Mouse (Mus musculus): ENCODE data around the gene Fam234b. TPM values are rescaled to one million over a fixed set of nuclear protein-coding genes. Genes with fewer than 3 reads are reported as not detected.

Fam234b gene
- total RNA-seq, 2 experiments from 2014 or later, result 1.7 to 2.3 TPM

DNA sequence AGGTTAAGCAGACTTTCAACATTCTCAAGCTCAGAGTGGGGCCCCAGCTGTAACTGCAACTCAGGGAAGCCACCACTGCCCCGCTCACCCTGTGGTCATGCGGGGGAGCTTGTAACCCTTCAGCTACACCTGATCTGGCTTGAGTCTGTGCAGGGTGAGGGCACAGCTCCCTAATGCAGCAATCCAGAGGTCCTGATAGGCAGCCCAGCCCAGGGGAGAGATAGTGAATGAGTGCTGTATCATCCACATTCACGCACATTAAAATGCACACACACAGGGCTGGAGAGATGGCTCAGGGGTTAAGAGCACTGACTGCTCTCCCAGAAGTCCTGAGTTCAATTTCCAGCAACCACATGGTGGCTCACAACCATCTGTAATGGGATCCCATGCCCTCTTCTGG, 19.2 kb upstream of the Fam234b start:
- no peak for ATAC-seq (replicated peaks; ENCODE audit: poor library complexity, severe bottlenecking)

DNA sequence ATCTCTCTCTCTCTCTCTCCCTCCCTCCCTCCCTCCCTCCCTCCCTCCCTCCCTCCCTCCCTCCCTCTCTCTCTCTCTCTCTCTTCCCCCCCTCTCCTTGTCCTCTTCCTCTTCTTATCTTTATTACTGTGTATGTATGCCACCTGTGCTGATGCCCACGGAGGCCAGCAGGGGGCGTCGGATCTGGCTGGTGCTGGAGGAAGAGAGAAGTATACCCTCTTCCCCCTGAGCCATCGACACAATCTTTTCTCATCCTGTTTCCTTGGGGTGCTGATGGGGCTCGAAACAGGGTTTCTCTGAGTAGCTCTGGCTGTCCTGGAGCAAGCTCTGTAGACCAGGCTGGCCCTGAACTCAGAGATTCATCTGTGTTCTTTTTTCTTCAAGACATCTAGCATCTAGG, 14.9 kb upstream of the Fam234b start:
- peak; percentile 64 for ATAC-seq (replicated peaks; ENCODE audit: poor library complexity, severe bottlenecking)

DNA sequence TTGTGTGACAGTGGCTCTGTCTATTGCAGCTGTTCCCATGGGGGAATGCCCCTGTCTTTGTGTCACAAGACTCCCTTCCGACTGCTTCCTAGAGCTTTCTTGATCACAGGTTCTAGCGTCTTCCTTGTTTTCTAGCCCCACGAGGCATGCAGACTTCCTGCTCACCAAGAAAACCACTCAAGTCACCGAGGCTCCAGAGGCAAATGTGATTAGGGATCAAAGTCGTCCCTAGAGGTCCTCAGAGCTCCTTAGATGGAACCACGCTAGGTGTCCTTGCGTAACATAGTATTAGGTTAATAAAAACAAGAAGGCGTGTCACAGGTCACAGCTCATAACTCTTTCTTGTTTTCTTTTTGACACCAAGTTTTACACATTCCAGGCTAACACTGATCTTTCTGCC, 13.8 kb upstream of the Fam234b start:
- peak; percentile 63 for ATAC-seq (replicated peaks; ENCODE audit: poor library complexity, severe bottlenecking)

DNA sequence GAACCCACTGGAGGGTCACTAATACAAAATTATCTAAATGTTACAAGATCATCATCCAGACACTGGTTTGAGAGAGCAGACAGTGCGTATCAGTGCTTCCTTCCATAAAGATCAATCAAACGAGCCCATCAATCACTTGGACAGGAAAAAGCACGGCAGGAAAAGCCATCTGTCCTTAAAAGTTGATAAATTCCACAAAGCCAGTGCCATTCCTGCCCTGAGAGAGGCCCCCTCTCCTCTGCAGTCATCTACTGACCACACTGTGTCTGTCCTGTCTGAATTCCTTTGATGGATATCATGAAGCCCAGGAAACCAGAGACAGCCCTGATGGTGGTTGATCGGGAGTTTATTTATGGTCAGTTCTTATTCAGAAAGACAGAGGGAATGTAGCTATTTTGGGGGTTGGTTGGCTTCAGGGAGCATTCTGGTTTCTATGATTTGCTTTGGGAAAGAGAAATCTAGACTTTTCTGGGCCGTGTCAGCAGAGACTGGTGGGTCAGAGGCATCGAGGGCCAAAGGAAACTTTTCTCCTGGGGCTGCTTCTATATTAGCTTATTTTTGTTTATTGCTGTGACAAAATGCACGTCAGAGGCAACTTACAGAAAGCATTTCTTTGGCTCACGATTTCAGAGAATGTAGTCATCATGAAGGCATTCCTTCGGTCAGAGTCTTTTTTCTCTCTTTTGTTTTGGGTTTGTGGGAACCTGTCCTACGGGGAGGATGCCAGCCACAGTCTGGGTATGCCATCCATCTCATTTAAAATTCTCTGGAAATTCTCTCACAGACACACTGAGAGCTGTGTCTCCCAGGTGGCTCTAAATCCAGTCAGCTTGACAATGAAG, 10.5 kb upstream of the Fam234b start:
- no peak for ATAC-seq (replicated peaks; ENCODE audit: poor library complexity, severe bottlenecking)

DNA sequence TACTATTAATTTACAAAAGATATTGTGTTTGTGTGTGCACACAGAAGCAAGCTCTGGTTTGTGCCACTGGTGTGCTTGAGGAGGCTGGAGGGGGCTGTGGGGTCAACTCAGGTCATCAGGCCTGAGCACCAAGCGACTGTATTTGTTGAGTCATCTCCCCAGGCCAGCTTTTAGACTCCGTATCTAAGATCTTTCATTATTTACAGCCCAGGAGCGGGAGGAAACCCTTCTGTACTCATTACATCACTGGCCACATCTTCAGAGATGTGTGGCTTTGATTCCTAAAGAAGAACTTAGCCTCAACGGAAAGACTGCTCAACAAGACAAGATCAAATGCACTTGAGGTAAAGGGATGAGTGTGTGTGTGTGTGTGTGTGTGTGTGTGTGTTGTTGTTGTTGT, 9.1 kb upstream of the Fam234b start:
- ATAC-seq (replicated peaks; ENCODE audit: poor library complexity, severe bottlenecking), result peak; percentile 64

DNA sequence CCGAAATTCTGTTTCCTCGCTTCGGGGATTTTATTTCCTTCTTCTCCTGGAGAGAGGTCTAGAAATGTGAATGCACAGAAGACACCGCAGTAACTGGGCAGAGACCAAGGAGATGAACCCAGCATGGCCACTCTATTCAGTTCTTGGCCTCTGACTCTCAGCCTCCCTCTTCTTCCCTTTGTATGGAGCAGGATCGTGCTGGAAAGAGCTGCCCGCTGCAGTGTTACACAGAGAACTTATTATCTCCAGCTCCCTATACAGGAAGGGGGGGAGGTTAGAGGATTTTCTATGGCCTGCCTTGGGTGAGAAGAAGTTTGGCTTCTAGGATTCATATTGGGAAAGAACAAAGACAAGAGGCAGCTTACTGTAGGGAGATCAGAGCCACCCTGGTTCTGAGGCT, 7.7 kb upstream of the Fam234b start:
- ATAC-seq (replicated peaks; ENCODE audit: poor library complexity, severe bottlenecking), result no peak

DNA sequence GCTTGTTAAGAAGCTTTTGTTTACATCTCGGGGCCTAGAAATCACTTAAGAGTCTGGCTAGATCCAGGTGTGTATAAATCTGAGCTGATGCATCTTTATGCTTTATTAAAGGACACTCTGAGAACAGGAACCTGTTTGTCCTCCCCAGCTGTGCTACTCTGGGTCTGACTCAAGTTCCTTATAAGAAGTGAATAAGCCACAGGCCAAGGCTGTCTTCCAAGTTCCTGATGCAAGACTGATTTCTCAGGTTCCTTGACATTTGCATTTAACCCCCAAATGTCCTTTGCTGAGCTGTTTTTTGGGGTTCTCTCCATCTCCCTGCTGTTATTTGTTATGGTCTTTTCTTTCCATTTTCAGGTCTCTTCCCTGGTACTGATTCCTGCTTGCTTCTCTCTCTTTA, 5.9 kb upstream of the Fam234b start:
- ATAC-seq (replicated peaks; ENCODE audit: poor library complexity, severe bottlenecking), result peak; percentile 55

DNA sequence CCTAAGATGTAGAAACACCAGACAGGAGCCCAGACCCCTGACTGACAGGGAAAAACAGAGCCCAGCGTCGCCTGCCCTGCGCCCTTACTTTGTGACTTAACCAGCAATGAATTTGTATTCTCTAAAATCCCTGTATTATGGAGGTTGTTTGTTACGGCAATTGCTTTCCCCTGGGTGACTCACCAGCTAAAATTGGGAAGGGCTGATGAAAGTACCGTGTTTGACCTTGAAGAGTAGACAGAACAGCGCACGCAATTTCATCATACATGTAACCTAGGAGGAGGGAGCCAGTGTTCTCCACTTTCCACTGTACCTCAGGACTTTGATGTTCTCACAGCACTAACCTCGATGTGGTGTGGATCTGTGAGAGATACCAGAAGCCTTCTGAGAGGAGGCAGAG, 4.8 kb upstream of the Fam234b start:
- no peak for ATAC-seq (replicated peaks; ENCODE audit: poor library complexity, severe bottlenecking)

DNA sequence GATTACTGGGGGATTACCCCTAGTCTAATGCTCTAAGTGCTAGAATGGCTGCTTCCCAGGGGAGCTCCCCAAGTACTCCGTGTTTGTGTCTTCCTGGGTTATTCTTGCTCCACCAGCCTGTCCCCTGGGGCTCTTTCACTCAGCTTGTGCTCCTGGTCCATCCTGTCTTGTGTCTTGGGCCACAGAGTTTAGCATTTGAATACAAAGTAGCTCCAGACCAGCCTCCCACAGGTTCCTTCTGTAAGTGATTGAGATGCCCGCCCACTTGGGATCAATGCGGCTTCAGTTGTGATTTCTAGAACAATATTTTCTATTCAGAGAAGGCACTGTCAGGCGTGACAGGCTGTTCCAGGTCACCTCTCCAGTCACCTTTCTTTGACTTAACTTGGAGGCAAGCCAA, 4.0 kb upstream of the Fam234b start:
- no peak for ATAC-seq (replicated peaks; ENCODE audit: poor library complexity, severe bottlenecking)

DNA sequence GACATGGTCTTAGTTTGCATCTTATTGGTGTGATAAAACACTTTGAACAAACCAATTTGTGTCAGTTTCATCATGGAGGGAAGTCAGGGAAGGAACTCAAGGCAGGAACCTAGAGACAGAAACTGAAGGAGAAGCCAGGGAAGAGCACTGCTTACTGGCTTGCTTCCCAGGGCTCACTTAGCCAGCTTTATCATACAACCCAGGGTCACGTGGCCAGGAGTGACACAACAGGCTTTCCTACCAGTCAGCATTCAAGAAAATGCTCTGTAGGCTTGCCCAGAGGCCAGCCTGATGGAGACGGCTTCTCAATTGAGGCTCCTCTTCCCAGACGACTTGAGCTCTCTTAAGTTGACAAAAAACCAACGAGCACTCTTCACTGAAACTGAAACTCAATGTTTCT, 2.9 kb upstream of the Fam234b start:
- no peak for ATAC-seq (replicated peaks; ENCODE audit: poor library complexity, severe bottlenecking)

DNA sequence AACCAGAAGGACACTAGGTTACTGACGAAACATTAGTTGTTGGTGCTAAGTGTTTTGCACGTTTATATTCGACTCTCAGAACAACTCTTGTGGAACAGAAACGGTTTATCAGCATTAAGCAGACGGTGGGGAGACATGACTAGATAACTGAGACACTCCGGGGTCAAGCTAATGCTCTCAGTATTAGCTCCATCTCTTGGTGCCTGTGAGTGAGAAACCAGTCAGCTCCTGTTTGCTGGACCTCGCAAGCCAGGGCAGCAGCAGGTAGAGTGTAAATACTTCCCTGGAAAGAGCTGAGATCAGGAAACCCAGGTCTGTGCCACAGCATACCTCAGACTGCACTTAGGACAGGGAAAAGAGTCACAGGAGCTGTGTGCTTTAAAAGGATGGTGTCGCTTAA, 1.1 kb upstream of the Fam234b start:
- ATAC-seq (replicated peaks; ENCODE audit: poor library complexity, severe bottlenecking), result no peak

DNA sequence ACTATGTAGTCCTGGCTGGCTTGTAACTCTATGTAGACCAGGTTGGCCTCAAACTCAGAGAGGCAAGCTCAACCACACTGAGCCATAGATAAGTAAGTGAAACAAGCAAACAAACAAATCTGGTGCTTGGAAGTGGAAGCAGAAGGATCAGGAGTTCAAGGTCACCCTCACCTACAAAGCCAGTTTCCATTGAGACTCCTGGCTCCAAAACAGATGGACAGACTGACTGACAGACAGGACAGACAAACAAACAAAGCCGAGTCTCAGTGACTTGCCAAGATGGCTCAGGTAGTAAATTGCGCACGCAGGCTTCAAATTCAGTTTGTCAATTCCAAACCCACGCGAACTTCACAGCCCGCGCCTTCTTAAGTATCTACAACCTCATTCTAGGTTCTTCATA, 331 bp upstream of the Fam234b start:
- ATAC-seq (replicated peaks; ENCODE audit: poor library complexity, severe bottlenecking), result no peak

DNA sequence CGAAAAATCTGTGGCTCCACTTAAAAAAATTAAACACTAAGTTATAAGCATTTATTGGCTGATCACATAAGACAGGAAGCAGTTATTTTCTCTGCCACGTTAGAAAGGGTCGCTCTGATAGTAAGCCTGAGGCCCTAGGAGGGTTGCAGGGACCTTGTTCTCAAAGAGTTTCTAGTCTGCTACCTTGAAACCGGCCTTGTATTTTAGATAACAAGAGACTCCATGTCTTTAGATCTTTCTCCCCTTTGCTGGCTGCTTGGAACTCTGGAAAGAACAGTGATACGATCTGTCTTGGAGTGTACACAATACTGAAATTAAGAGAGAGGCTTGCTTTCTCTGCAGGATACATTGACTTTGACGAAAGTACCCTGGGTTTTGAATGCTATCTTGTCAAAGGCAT, 949 bp downstream of the Fam234b start:
- ATAC-seq (replicated peaks; ENCODE audit: poor library complexity, severe bottlenecking), result no peak

DNA sequence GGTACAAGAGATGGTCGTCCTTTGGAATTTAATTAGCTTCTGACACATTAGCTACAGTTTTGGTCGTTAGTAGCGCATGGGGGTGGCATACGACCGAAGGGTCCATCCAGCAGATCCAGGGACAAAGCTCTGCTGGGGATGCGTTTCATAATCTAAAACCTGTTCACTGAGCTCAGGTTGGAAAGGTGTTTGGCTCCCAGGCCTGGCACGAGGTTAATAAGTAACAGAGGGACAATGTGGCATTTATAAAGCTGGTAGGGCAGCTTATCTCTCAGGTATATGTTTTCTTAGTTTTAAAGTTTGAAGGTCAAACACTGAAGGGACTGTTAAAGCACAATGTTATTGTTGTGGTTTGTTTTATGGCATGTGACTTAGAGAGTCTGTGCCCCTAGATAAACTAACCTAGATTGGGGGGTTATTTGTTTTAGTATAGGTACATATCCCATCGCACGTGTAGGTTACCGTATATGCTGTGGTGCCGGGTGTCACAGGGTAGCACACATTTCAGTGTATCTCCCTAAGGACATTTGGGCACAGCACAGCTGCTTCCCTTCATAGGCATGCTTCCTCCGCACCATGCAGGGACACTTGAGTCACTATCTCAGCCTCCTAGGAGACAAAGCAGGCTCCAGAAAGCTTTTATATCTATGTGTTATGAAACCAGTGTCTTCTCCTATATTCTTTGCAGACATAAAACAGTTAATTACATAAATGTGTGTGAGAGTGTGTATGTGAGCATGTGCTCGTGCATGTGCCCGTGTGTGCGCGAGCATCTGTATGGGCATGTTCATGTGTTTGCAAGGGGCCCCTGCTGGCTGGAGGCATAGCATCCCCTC, 2.6 kb downstream of the Fam234b start:
- no peak for ATAC-seq (replicated peaks; ENCODE audit: poor library complexity, severe bottlenecking)

DNA sequence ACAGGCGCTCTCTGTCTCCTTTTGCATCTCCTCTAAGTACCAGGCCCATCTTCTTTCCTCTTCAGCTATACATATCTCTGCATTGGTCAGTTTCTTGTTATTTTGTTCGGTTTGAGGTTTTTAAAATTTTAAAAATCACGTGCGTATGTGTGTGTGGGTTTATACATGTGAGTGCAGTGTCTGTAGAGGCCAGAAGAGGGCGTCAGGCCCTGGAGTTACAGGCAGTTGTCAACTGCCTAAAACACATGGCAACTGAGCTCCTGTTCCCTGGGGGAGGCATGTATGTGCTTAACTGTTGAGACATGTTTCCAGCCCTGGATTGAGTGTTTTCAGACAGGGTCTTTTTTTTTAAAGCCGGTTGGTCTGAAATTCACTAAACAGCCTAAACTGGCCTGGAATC, 4.9 kb downstream of the Fam234b start:
- no peak for ATAC-seq (replicated peaks; ENCODE audit: poor library complexity, severe bottlenecking)

DNA sequence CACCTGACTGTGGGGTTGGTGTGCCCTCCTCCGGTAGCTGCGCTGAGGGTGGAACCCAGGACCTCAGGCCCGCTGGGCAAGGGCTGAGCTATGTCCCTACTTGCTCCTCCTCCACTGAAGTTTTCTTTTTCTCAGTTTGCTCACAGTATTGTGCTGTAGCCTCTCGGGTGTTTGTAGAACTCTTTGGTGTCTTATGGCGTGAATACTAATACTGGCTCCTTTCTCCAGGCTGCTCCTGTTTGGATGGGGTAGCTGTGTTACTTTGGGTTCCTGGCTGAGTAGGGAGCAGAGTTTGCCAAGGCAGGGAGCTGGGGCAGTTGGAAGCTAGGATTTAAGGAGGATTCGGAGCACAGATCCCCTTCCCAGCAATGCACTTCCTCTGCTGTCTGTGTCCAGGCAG, 6.0 kb downstream of the Fam234b start:
- no peak for ATAC-seq (replicated peaks; ENCODE audit: poor library complexity, severe bottlenecking)

DNA sequence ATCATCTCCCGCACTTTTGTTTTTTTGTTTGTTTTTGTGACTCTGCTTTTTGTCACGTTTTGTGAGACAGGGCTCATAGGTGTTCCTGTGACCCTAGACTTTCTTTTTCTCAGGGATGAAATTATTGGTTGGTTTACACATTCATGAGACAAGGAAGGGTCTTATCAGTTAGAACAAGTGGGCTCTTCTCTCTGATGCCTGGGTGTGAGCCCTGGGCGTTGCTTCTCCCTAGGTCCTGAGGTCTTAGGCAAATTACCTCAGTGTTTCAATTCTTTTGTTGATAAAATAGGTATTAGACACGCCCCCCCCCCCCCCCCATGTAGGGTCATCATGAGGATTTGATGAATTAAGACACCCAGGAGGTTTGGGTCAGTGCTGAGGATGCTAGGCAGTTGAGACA, 7.1 kb downstream of the Fam234b start:
- no peak for ATAC-seq (replicated peaks; ENCODE audit: poor library complexity, severe bottlenecking)

DNA sequence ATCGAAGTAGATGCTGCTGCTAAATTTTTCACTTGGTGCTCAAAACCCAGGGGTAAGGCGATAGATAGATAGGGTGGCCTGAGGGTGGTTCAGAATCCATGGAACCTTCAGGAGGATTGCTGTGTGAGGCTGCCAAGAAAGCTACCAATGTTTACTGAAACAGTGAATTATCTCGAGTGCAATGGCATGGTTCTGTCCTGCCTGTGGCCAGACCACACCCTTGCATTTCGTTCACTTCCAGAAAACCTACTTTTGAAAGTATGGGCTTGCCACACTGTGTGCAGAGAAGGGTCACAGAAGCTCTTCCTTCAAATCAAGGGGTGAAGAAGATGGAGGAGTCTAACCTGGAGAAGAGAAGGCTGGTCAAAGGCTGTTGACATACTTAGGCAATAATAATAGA, 8.0 kb downstream of the Fam234b start:
- ATAC-seq (replicated peaks; ENCODE audit: poor library complexity, severe bottlenecking), result no peak

DNA sequence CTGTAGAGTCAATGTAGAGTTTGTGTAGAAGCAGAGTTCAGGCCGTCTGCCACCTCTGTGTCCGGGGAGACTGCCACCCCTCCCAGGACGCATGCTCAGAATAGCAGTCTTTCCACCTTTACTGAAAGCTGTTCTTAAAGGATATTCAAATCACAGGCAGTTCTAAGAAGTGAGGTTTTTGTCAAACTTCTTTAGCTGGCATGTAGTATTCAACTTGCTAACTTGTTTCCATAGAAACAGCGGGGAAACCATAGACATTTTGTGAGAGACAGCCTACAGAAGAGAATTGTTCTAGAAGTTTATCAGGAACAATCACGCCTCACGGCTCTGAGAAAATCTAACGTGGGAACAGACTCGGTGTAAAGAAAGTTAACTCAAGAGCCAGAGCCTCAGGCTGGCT, 9.1 kb downstream of the Fam234b start:
- ATAC-seq (replicated peaks; ENCODE audit: poor library complexity, severe bottlenecking), result no peak

DNA sequence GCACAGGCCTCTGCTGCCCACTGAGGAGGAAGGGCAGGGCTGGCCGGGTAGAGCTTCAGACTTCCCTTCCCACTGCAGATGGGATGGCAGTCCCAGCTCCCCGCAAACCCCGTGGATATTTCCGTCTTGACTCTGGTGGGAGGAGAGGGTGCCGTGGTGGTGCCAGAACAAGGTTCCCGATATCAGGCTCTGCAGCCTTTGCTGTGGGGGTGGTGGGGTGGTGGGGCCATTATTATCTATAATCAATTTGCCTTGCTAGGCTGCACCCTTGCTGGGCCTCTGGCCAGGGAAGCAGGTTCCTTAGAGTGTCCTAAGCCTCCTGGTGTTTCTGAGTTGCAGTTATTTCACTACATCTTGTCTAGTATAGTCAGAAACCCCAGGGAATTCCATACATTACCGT, 13.4 kb downstream of the Fam234b start:
- no peak for ATAC-seq (replicated peaks; ENCODE audit: poor library complexity, severe bottlenecking)

DNA sequence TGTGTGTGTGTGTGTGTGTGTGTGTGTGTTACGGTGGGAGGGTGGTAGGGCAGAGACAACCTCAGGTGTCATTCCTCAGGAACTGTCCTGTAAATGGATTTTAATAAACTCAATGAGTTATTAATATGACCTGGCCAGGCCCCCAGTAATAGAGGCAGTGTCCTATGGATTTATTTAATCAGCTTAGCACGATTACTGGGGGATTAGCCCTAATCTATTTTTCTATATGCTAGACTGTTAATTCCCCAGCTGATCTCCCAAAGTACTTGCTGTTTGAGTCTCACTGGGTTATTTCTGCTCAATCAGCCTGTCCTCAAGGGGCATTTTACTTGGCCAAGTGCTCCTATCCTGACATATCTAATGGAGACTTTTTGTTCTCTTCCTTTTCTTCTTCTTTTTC, 14.9 kb downstream of the Fam234b start:
- ATAC-seq (replicated peaks; ENCODE audit: poor library complexity, severe bottlenecking), result no peak

DNA sequence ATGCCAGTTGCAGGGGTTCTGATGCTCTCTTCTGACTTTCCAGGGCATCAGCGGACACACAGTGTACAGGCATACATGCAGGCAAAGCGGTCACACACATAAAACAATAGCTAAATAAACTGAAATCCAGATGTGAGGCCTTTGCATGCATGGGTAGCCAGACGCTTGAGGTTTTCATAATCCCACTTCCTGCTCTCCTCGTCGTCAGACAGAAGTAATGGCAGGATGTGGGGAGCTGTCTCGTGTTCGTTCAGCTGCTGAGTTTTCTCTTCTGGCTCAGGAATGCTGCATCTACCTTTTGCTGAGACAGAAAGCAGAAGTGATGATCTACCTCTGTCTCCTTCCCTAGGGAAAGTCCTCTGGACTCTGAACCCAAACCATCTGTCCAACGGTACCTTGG, 20.6 kb downstream of the Fam234b start:
- peak; percentile 72 for ATAC-seq (replicated peaks; ENCODE audit: poor library complexity, severe bottlenecking)

Data from granulocyte monocyte progenitor cell, adult 5-6 weeks (primary cell).